Mouse (Mus musculus) ES-Bruce4 (cell line): ENCODE measurements at regions not wholly inside any gene's neighbourhood (a gene's known extent, or its start where the extent isn't known, plus 50 kb on each side); places are given as distances from the start of the nearest gene placed in this dataset.

Experiments
- EP300 ChIP-seq: IDR thresholded peaks from 2 replicates; pipeline ENCODE4 v1.6.1; 2011; ENCODE audit warnings: low read depth, low read length; ENCODE audit not compliant: insufficient read depth
- POLR2A ChIP-seq: IDR thresholded peaks from one replicate; pipeline ENCODE4 v1.8.1; 2011; ENCODE audit warnings: low read length; ENCODE audit not compliant: insufficient read depth

DNA sequence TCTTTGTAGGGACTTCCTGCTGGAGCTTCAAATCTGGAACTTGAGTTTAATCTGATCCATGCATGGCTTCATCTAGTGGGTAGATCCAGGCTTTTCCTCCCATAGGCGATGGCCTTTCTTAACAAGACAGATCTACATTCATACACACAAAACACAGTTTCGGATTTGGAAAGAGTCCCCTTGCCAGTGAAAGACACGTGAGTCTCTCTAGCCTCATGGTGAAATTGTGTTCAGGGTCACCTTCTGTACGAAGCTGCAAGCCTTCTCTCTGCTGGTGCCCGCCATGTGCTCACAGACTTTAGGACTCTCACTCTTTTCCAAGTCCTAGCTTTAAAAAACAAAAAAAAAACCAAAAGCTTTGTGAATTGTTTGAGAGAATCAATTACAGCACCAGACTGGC, 51.4 kb upstream of the Dlx2 start:
- TF ChIP-seq POLR2A (no peak), EP300 (no peak)
